Mouse (Mus musculus) CH12.LX (cell line): ENCODE data around the gene Yod1. TPM values are rescaled to one million over a fixed set of nuclear protein-coding genes. Genes with fewer than 3 reads are reported as not detected.

Source experiments
- DNase-seq: peaks from one replicate; pipeline ENCODE4 v3.0.0-alpha.2; 2013; ENCODE audit errors: extremely low read depth
- H3K27ac ChIP-seq: 2 replicates; pipeline ENCODE4 v1.5.1; 2012; ENCODE audit warnings: low read depth, mild to moderate bottlenecking, control low read depth, moderate library complexity; ENCODE audit not compliant: insufficient read depth
- H3K27me3 ChIP-seq: replicated peaks from 2 replicates; pipeline ENCODE3; 2012; ENCODE audit warnings: inconsistent platforms
- H3K36me3 ChIP-seq, 2 experiments: replicated peaks in 1 of 2; 2 replicates each; pipeline versions ENCODE3 to v1.6.1; 2012; ENCODE audit warnings: inconsistent platforms in 1 of 2, low read length in 1 of 2, mild to moderate bottlenecking in 1 of 2, mixed read lengths in 1 of 2, moderate library complexity in 1 of 2; ENCODE audit not compliant: control insufficient read depth in 1 of 2, insufficient read depth in 1 of 2
- H3K4me1 ChIP-seq, 2 experiments: 2 replicates each; pipeline ENCODE4 v1.6.1; 2012; ENCODE audit warnings: inconsistent platforms in 1 of 2, moderate library complexity in 1 of 2; ENCODE audit not compliant: insufficient read depth in 2 of 2, control insufficient read depth in 1 of 2
- H3K4me2 ChIP-seq: 2 replicates; pipeline ENCODE4 v1.6.1; 2012; ENCODE audit warnings: low read depth, mild to moderate bottlenecking, control low read depth; ENCODE audit not compliant: poor library complexity, insufficient read depth, severe bottlenecking
- H3K4me3 ChIP-seq, 3 experiments: fragments of 150-350 bp in 1 of 3; sonication (generic) in 1 of 3; replicated peaks in 1 of 3; 2 replicates each; pipeline versions ENCODE3 to v1.5.1; 2011 to 2012; ENCODE audit warnings: low read depth in 2 of 3, low read length in 2 of 3, mild to moderate bottlenecking in 2 of 3, moderate library complexity in 2 of 3, control low read depth in 1 of 3, improper control_type of control experiment in 1 of 3, inconsistent platforms in 1 of 3, mixed read lengths in 1 of 3; ENCODE audit not compliant: poor library complexity in 1 of 3
- H3K79me2 ChIP-seq: replicated peaks from 2 replicates; pipeline ENCODE4 v1.6.1; 2012; ENCODE audit warnings: mild to moderate bottlenecking, moderate library complexity; ENCODE audit not compliant: control insufficient read depth, poor library complexity, insufficient read depth, severe bottlenecking; ENCODE audit errors: extremely low read depth
- H3K9ac ChIP-seq: 2 replicates; pipeline ENCODE4 v1.6.1; 2012; ENCODE audit warnings: low read depth, mild to moderate bottlenecking, control low read depth, moderate library complexity; ENCODE audit not compliant: insufficient read depth
- H3K9me3 ChIP-seq: replicated peaks from 2 replicates; pipeline ENCODE3; 2012; ENCODE audit warnings: low read length, inconsistent platforms, mixed read lengths
- CHD1 ChIP-seq: IDR thresholded peaks from 2 replicates; pipeline ENCODE4 v1.6.1; 2012; ENCODE audit warnings: low read depth, low read length, improper control_type of control experiment, inconsistent platforms
- CTCF ChIP-seq, 2 experiments: IDR thresholded peaks in 1 of 2; conservative IDR thresholded peaks in 1 of 2; 2 replicates each; pipeline ENCODE4 v1.5.1; 2011 to 2012; ENCODE audit warnings: low read depth in 2 of 2, low read length in 2 of 2, improper control_type of control experiment in 1 of 2, inconsistent platforms in 1 of 2, mild to moderate bottlenecking in 1 of 2, moderate library complexity in 1 of 2
- E2F4 ChIP-seq: IDR thresholded peaks from 2 replicates; pipeline ENCODE4 v1.6.1; 2011; ENCODE audit warnings: low read depth, low read length, improper control_type of control experiment; ENCODE audit not compliant: insufficient replicate concordance
- EP300 ChIP-seq: IDR thresholded peaks from 2 replicates; pipeline ENCODE4 v1.6.1; 2011; ENCODE audit warnings: low read length, improper control_type of control experiment
- ETS1 ChIP-seq: conservative IDR thresholded peaks from 2 replicates; pipeline ENCODE4 v1.6.1; 2012; ENCODE audit warnings: low read depth, mild to moderate bottlenecking, inconsistent platforms, low read length, improper control_type of control experiment, moderate library complexity
- GABPA ChIP-seq: IDR thresholded peaks from 2 replicates; pipeline ENCODE4 v1.6.1; 2012; ENCODE audit warnings: low read depth, low read length, improper control_type of control experiment, inconsistent platforms; ENCODE audit not compliant: insufficient replicate concordance
- HCFC1 ChIP-seq: IDR thresholded peaks from 2 replicates; pipeline ENCODE4 v1.6.1; 2012; ENCODE audit warnings: low read depth, mild to moderate bottlenecking, inconsistent platforms, low read length, improper control_type of control experiment
- MAZ ChIP-seq: IDR thresholded peaks from 2 replicates; pipeline ENCODE4 v1.6.1; 2012; ENCODE audit warnings: low read depth, mild to moderate bottlenecking, inconsistent platforms, low read length, improper control_type of control experiment, moderate library complexity
- MEF2A ChIP-seq: IDR thresholded peaks from 2 replicates; pipeline ENCODE4 v1.6.1; 2014; ENCODE audit warnings: low read depth, mild to moderate bottlenecking, inconsistent platforms, low read length, improper control_type of control experiment, borderline replicate concordance
- NELFE ChIP-seq: IDR thresholded peaks from 2 replicates; pipeline ENCODE4 v1.6.1; 2011; ENCODE audit warnings: low read depth, low read length, improper control_type of control experiment
- PAX5 ChIP-seq: IDR thresholded peaks from 2 replicates; pipeline ENCODE4 v1.6.1; 2012; ENCODE audit warnings: low read length, inconsistent platforms, mixed read lengths
- POLR2AphosphoS2 ChIP-seq: IDR thresholded peaks from 2 replicates; pipeline ENCODE4 v1.6.1; 2011; ENCODE audit warnings: low read depth, low read length, improper control_type of control experiment
- RAD21 ChIP-seq: IDR thresholded peaks from 2 replicates; pipeline ENCODE4 v1.6.1; 2011; ENCODE audit warnings: low read depth, mild to moderate bottlenecking, low read length, improper control_type of control experiment, moderate library complexity
- RCOR1 ChIP-seq: conservative IDR thresholded peaks from 2 replicates; pipeline ENCODE4 v1.6.1; 2012; ENCODE audit warnings: low read depth, mild to moderate bottlenecking, inconsistent platforms, low read length, improper control_type of control experiment
- SIN3A ChIP-seq: IDR thresholded peaks from 2 replicates; pipeline ENCODE4 v1.6.1; 2012; ENCODE audit warnings: low read length, improper control_type of control experiment, inconsistent platforms
- SMC3 ChIP-seq: IDR thresholded peaks from 2 replicates; pipeline ENCODE4 v1.6.1; 2011; ENCODE audit warnings: low read depth, low read length, improper control_type of control experiment
- ZKSCAN1 ChIP-seq: IDR thresholded peaks from 2 replicates; pipeline ENCODE4 v1.6.1; 2012; ENCODE audit warnings: low read depth, inconsistent platforms, low read length, improper control_type of control experiment, borderline replicate concordance
- dilution Hi-C: fragments of 300-500 bp; cut with MboI; formaldehyde crosslinking; loops from 2 replicates; pipeline ENCODE4 v1.14.3; 2020; ENCODE audit warnings: low sequenced_read_pairs; ENCODE audit not compliant: extremely low pct_unique_long_range_greater_than_20kb, extremely low pct_ligation_motif_present
- in situ Hi-C: fragments of 300-500 bp; cut with MboI; formaldehyde crosslinking; loops from 3 replicates; pipeline ENCODE4 v1.14.3; 2019; ENCODE audit warnings: low sequenced_read_pairs, low pct_ligation_motif_present, low pct_unique_long_range_greater_than_20kb, mixed read lengths
- polyA plus RNA-seq: library from polyadenylated mRNA; unstranded; fragments of >175 nt; gene quantifications from 2 replicates; pipeline ENCODE4 v1.2.1, GENCODE M21; 2012; ENCODE audit warnings: low read depth; ENCODE audit not compliant: insufficient read length
- total RNA-seq, 2 experiments: library from RNA; depleted of rRNA; stranded (reverse); fragments of 300-350 nt in 1 of 2; fragments of >200 nt in 1 of 2; gene quantifications; 2 replicates each; pipeline ENCODE4 v1.2.3; 2012 to 2014

Gene Yod1
- total and polyA plus RNA-seq, 3 experiments, result 3.6 to 5.4 (median 5.2) TPM

DNA sequence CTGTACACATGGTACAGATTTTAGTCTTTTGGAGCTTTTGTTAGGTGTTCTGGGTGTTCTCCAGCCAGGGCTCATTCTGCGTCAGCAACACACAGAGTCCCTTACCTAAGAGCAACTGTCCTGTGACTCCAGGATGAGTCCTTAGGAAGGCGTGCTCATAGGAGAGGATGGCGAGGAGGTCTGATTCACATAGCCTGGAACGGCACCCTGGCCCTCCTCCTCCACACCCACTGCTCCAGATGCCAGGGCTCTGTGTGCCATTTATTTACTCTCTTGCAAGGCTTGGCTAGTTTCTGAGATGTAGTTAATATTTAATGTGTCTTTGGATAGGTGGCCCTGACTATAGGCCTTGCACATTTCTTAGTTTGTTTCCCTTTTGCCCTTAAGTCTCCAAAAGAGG, 16.5 kb downstream of the Yod1 start:
- in situ Hi-C loops (no loop called here), dilution Hi-C loops (no loop called here)
- H3K4me3 ChIP-seq, result no peak overlapping the region
- H3K4me2 ChIP-seq, result no peak overlapping the region
- H3K27ac ChIP-seq, result no peak overlapping the region
- H3K4me1 ChIP-seq, result peaks cover 0 to 19% of the 10 kb centered on the region in 2 experiments; a peak in 1 of 4 replicates
- no peaks in the 10 kb centered on the region for H3K36me3 ChIP-seq
- TF ChIP-seq CHD1 (no peak), RCOR1 (no peak), MEF2A (no peak), MAZ (no peak), ETS1 (no peak)
- H3K79me2 ChIP-seq, result no peaks in the 10 kb centered on the region
- no peaks in the 10 kb centered on the region for H3K27me3 ChIP-seq
- no peaks in the 10 kb centered on the region for H3K9me3 ChIP-seq
- DNase-seq, result no peak
- H3K9ac ChIP-seq, result no peak overlapping the region

DNA sequence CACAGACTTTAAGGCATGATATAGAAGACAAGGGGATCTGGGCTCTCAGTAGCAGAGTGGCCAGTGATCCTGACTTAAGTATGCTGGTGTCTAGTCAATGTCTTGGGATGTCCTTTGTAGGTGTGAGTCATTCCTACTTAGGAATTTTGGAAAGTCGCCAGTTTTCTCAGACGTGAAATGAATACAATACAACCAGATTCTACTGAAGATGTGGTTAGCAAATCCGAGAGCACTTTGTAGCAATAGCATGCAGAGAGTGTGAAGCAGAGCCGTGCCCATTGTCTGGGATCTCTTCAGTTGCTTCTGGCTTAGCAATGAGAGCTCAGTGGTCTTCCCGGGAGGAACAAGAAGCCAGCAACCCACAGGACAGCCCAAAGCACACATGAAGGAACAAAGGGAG, 17.3 kb downstream of the Yod1 start:
- Histone ChIP-seq H3K9me3 (no peaks in the 10 kb centered on the region), H3K27me3 (no peaks in the 10 kb centered on the region), H3K9ac (no peak overlapping the region), H3K27ac (no peak overlapping the region), H3K4me1 (peaks cover 0 to 26% of the 10 kb centered on the region in 2 experiments; a peak in 1 of 4 replicates), H3K36me3 (no peaks in the 10 kb centered on the region), H3K79me2 (no peaks in the 10 kb centered on the region), H3K4me2 (no peak overlapping the region), H3K4me3 (no peak overlapping the region)
- DNase-seq, result no peak
- no peak for TF ChIP-seq POLR2AphosphoS2
- TF ChIP-seq EP300, result no peak
- no peak for TF ChIP-seq CTCF (conservative IDR thresholded peaks at IDR 0.05 in 1 of 2, IDR thresholded peaks at IDR 0.05 in 1 of 2; ENCODE audit: low read depth in 2 of 2, low read length in 2 of 2)
- TF ChIP-seq RCOR1, result no peak
- TF ChIP-seq SMC3, result no peak
- no peak for TF ChIP-seq ZKSCAN1
- no peak for TF ChIP-seq GABPA
- TF ChIP-seq E2F4, result no peak
- dilution Hi-C loops (no loop called here), in situ Hi-C loops (no loop called here)

DNA sequence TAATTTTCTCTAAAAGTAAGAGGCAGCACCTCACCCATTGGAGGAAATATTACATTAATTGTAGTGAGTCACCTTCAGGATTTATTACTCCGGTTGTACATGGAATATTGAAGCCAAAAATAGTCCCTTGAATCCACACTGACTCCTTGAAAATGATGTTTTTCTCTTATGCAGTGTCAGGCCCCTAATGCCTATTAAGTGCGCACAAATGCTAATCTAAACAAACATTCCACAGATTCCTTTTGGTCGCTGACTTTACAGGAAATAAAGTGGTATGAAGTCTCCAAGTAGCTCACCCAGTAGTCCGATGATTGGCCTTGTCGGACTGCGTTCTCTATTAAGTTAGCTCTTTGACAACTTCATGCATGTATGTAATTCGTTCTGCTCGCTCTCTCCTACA, 17.7 kb downstream of the Yod1 start:
- Histone ChIP-seq H3K9ac (no peak overlapping the region), H3K4me2 (no peak overlapping the region), H3K4me3 (no peak overlapping the region), H3K36me3 (no peaks in the 10 kb centered on the region), H3K9me3 (no peaks in the 10 kb centered on the region), H3K4me1 (peaks cover 0 to 30% of the 10 kb centered on the region in 2 experiments; a peak in 2 of 4 replicates), H3K27ac (no peak overlapping the region), H3K27me3 (no peaks in the 10 kb centered on the region), H3K79me2 (no peaks in the 10 kb centered on the region)
- no peak for TF ChIP-seq HCFC1
- TF ChIP-seq SIN3A, result no peak
- TF ChIP-seq CTCF (conservative IDR thresholded peaks at IDR 0.05 in 1 of 2, IDR thresholded peaks at IDR 0.05 in 1 of 2; ENCODE audit: low read depth in 2 of 2, low read length in 2 of 2), result no peak
- TF ChIP-seq GABPA, result no peak
- TF ChIP-seq PAX5, result no peak
- no peak for TF ChIP-seq NELFE
- no peak for TF ChIP-seq RAD21
- no peak for DNase-seq
- dilution Hi-C loops (no loop called here), in situ Hi-C loops (no loop called here)
